Mouse (Mus musculus) olfactory bulb, adult 2 months (tissue): ENCODE data around the gene Focad. TPM values are rescaled to one million over a fixed set of nuclear protein-coding genes. Genes with fewer than 3 reads are reported as not detected.

Source experiments
- H3K27ac ChIP-seq: fragments of 200-500 bp; 2 replicates; pipeline ENCODE4 v1.5.1; 2012; ENCODE audit warnings: low read depth, low read length; ENCODE audit not compliant: insufficient read depth
- H3K4me1 ChIP-seq: fragments of 200-500 bp; 2 replicates; pipeline ENCODE4 v1.6.1; 2012; ENCODE audit warnings: low read length; ENCODE audit not compliant: control insufficient read depth, insufficient read depth
- H3K4me3 ChIP-seq: fragments of 200-500 bp; 2 replicates; pipeline ENCODE4 v1.5.1; 2012; ENCODE audit warnings: mild to moderate bottlenecking, low read depth, low read length, moderate library complexity; ENCODE audit not compliant: insufficient read depth
- CTCF ChIP-seq: fragments of 200-500 bp; IDR thresholded peaks from 2 replicates; pipeline ENCODE4 v1.5.1; 2012; ENCODE audit warnings: low read depth, mild to moderate bottlenecking, low read length, moderate library complexity; ENCODE audit not compliant: insufficient read depth
- POLR2A ChIP-seq: fragments of 200-500 bp; IDR thresholded peaks from 2 replicates; pipeline ENCODE4 v1.6.1; 2012; ENCODE audit warnings: mild to moderate bottlenecking, low read depth, low read length, moderate library complexity; ENCODE audit not compliant: insufficient read depth
- WGBS: fragments of 180-500 bp; shearing (Covaris S2); methylation state at CpG from one replicate; pipeline ENCODE4 v1.1.7; 2018; 5-methylcytosine and 5-hydroxymethylcytosine counted together
- polyA plus RNA-seq: library from polyadenylated mRNA; stranded (reverse); fragments of >200 nt; gene quantifications from 2 replicates; pipeline ENCODE4 v1.2.4, GENCODE M21; 2012; ENCODE audit warnings: low replicate concordance; ENCODE audit not compliant: missing spikeins, insufficient read depth, insufficient read length

Gene Focad
- polyA plus RNA-seq, 1 experiment = not detected

GRCm38 (mm10) chr4:88218797-88219196 is 124.4 kb downstream of the Focad start:
- no peaks in the 10 kb centered on the region for H3K4me1 ChIP-seq
- no peak for TF ChIP-seq CTCF
- no peak for TF ChIP-seq POLR2A
- no peak overlapping the region for H3K27ac ChIP-seq
- 91% methylated on average over 2 of the region's 2 CpGs for WGBS
- H3K4me3 ChIP-seq = no peak overlapping the region

GRCm38 (mm10) chr4:88231375-88231774 is 136.9 kb downstream of the Focad start:
- WGBS = 86% methylated on average over 3 of the region's 3 CpGs

GRCm38 (mm10) chr4:88235941-88236340 is 141.5 kb downstream of the Focad start:
- Histone ChIP-seq H3K4me1 (no peaks in the 10 kb centered on the region), H3K27ac (no peak overlapping the region), H3K4me3 (no peak overlapping the region)
- WGBS = 90% methylated on average over 6 of the region's 6 CpGs
- TF ChIP-seq CTCF (no peak), POLR2A (no peak)

More at GRCm38 (mm10) chr4:88231375-88231774, 136.9 kb downstream of the Focad start:
- no peak overlapping the region for H3K27ac ChIP-seq
- H3K4me3 ChIP-seq = no peak overlapping the region
- TF ChIP-seq CTCF (no peak), POLR2A (no peak)
- no peaks in the 10 kb centered on the region for H3K4me1 ChIP-seq

- Histone ChIP-seq H3K4me1 (no peaks in the 10 kb centered on the region), H3K27ac (no peak overlapping the region), H3K4me3 (no peak overlapping the region)
- TF ChIP-seq CTCF (no peak), POLR2A (no peak)
- 64% methylated on average over 12 of the region's 12 CpGs for WGBS
Measured at GRCm38 (mm10) chr4:88236926-88237756, 142.7 kb downstream of the Focad start.

GRCm38 (mm10) chr4:88238351-88238750 is 143.9 kb downstream of the Focad start:
- WGBS = 48% methylated on average over 7 of the region's 7 CpGs
- H3K4me1 ChIP-seq = peaks cover 2% of the 10 kb centered on the region; the same call in 1 of the 2 replicates
- H3K27ac ChIP-seq = no peak overlapping the region
- H3K4me3 ChIP-seq = no peak overlapping the region
- no peak for TF ChIP-seq POLR2A
- TF ChIP-seq CTCF = no peak

- 34% methylated on average over 2 of the region's 2 CpGs for WGBS
- peaks cover 5% of the 10 kb centered on the region; the same call in 1 of the 2 replicates for H3K4me1 ChIP-seq
- H3K27ac ChIP-seq = no peak overlapping the region
- no peak overlapping the region for H3K4me3 ChIP-seq
- no peak for TF ChIP-seq POLR2A
- TF ChIP-seq CTCF = no peak
Measured at GRCm38 (mm10) chr4:88243834-88244233, 149.4 kb downstream of the Focad start.

GRCm38 (mm10) chr4:88245494-88245893 is 151.1 kb downstream of the Focad start:
- peaks cover 5% of the 10 kb centered on the region; the same call in 1 of the 2 replicates for H3K4me1 ChIP-seq
- TF ChIP-seq POLR2A (no peak), CTCF (no peak)
- 47% methylated on average over 4 of the region's 4 CpGs for WGBS
- H3K27ac ChIP-seq = no peak overlapping the region
- no peak overlapping the region for H3K4me3 ChIP-seq

- WGBS = 93% methylated on average over 5 of the region's 5 CpGs
- H3K4me1 ChIP-seq = no peaks in the 10 kb centered on the region
- TF ChIP-seq CTCF (no peak), POLR2A (no peak)
- H3K27ac ChIP-seq = no peak overlapping the region
- H3K4me3 ChIP-seq = no peak overlapping the region
Measured at GRCm38 (mm10) chr4:88261349-88261748, 166.9 kb downstream of the Focad start.

- WGBS = 33% methylated on average over 1 of the region's 1 CpGs
- Histone ChIP-seq H3K4me3 (no peak overlapping the region), H3K27ac (no peak overlapping the region), H3K4me1 (no peaks in the 10 kb centered on the region)
- TF ChIP-seq CTCF (no peak), POLR2A (no peak)
Measured at GRCm38 (mm10) chr4:88264536-88264935, 170.1 kb downstream of the Focad start.
